Mouse (Mus musculus): ENCODE data around the gene Maob.
A peak's percentile ranks its signal among the peaks of the same experiment; 100 is the strongest.

Maob gene

DNA sequence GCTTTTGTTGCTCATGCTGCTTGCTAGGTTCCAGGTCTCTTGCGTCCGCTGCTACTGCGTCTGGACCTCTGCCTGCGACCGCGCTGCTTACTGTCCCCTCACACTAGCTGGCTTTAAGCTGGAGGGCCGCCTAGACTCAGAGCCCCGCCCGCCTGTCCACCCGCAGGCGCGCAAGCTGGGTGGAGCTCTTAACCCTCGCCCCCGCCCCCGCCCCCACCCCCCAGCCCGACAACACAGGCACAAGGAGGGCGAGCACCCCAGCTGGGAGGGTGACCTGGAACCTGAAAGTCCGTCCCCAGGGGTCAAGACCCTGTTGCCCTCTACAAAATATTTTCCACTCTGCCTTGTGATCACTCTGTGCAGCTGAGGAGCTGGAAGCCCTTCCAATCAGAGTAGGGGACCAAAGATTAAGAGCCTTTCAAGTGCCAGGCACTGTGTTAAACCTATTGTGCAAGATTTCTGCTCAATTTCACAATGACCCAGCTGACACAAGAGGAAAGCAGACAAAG lies at the start of gene Maob:
TSS of gene Maob (minus strand) at position 106 of the 509 bp plus-strand sequence.
- DNase-seq, result peak; percentile 1

DNA sequence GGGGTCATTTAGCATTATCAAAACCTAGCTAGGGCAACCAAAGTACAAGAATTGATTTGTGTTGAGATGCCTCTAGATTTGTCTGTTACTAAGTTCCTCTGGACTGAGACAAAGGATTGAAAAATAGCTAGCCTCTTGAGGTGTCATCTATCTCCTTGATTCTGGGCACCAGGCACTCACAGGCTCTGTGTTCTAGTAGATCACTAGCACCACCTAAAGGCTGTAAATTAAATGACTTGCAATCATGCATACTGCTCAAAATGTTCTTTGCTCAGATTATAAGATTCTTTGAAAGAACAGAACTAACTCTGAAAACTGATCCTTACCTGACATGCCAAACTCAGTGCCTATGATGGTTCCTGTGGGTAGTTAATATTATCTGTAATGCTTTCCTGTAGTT lies 43.1 kb upstream of the Maob start:
- DNase-seq, result no peak

DNA sequence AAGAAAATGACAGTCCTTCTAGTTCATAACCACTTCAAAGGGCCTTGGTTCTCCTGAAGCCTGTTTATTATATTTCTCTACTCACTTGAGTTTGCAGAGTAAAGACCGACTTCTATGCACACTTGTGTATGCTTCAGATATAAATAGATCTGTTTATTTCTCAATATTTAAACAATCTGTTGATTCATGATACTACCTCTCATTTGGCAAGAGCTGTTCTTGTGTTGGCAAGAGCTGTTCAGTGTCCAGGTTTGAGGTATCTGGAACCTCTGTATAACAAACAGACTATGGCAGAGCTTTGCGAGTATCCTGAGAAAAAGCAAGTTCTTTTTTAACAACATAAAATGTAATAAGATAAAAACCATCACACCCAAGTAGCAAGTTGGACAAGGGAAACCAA lies 28.9 kb upstream of the Maob start:
- no peak for DNase-seq

DNA sequence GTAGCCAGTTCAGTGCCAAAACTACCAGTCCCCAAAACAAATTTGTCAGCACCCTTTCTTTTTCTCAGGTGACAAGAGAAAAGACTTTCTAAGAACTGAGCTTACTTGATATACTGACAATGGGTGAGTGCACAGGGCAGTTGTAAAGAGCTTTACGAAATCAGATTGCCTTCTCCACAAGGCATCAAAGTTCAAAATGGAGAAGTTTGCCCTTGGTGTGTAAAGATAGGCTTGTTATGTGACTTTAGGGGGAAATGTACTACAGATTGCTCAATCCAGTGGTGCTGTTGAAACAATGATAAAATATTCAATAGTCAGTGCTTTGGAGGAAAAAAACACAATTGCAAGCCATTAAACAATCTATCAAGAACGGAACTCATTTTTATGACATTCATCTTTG lies 24.3 kb upstream of the Maob start:
- DNase-seq, result no peak

DNA sequence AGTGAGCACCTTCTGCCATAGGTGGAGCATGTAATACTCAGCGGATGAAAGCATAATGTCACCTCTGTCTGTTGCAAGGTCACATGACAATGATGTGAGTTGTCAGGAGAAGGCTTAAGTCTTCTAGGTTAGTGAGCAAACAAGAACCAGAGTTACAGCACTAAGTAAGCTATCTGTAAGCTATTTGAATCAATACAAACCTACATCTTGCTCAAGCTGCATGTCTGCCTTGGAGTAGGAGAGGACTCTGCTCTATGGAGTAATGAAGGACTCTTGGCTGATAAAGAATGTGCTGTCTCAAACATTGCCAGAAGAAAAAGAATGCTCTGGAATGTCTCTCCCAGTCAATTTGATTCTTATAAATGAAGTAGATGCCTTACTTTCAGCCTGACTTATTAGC lies 20.1 kb upstream of the Maob start:
- DNase-seq, result no peak

DNA sequence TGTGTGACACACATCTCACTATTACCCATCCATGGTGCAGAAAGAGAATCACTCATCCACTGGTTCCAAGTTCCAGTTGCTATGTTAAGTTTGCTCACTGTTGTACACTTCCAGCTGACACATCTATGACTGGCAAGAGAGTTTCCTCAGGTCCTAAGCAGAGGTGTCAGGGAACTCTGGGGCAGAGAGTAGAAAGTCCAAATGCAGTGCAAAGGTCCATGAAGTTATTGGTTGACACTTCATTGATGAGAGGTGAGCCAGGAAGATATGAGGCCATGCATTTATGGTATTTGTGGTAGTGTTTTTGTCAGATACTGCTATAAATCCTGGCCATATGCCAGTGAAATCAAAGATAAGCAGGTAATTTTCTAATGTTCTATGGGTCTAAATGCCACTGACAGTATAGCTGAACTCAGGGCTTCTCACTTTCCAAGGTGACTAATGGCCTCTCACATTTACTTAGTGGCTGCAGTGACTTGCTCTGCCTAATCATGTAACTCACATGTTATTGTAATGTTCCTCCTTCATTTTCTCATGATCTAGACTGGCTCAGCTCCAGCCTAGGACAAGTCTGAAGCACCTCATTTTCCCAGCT lies 19.4 kb upstream of the Maob start:
- DNase-seq, result no peak

DNA sequence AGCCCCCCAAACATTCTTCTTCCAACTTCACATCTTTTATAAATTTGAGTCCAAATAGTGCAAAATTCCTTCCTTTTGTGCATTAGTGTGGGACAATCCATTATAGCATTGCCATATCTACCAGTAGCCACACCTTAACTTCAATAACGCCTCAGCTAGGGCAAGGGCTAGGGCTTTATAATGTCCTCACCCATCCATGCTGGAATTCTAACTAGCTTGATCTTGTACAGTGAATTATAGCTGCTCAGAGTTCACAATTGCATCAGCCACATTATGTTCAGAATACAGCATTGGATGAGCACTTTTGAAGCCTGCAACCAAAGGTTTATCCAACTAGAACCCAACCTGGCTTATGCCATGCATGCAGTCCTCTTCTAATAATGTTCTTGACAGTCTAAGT lies 8.9 kb upstream of the Maob start:
- DNase-seq, result no peak

DNA sequence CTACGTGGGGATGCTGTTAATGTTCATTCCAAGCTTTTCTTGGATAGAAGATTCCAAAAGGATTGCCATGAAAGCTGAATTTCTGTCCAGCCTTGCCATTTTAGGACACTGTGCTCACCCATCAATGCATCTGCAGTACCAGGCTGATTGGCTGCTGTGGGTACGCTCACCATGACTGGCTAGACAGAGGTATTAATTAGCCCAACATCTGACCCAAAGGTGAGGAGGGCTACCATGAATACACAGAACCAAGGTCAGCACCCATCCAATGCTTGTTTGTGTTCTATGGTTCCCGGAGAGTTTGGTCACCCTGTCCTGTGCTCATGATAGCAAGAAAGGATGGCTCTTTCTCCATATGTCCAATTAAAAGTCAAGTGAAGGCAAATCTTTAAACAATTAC lies 1.2 kb downstream of the Maob start:
- DNase-seq, result no peak

DNA sequence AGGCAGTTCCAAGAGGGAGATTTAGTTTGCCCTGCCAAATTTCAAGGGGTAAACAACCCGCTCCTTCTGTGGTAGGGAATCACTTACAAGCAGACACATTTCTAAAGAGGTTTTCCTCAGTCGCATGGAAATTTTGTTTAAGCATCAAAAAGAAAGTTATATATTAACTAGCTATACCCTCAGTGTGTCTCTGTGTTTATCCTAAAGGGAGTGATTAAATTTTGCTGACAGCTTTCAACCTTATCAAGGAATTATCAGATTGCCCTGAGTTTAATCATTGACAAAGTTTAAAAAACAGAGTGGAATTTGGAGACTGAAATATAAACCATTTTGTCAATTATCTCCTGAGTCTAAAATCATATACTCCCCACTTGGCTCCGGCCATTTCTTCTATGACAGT lies 5.1 kb downstream of the Maob start:
- DNase-seq, result no peak

DNA sequence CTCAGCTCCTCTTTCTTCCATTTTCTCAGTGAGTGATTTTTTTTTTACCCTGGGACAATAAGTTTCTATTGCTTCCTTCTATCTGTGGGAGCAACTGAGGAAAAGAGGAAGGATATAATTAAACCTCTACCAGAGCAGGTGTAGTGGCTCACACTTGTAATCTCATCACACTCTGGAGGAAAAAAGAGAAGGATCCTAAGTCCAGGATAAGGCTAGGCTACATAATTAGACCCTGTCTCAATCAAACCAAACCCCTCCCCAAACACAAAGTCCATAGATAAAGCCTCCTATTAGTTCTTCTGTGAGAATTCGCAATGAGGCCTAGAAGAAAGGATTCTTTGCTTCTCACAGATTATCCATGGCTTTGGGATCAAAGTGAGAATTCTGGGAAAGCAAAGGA lies 49.7 kb downstream of the Maob start:
- DNase-seq, result no peak

DNA sequence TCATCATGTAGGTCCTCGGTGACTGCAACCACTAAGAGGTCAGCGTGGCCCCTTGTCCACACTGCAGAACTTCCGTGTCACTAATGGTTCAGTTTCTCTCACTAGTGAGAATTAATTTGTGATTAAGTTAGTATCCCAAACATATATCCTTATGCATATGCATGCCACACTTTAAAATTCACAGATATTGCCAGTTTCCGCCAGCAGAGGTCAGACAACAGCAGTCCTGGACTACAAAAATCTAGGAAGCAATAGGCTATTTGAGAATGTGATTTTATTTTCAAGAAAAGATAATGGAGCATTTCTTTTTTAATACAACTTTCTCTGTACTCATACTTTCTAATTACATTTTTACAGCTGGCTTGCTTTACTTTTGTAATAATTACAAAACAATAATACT lies 51.0 kb downstream of the Maob start:
- DNase-seq, result no peak

DNA sequence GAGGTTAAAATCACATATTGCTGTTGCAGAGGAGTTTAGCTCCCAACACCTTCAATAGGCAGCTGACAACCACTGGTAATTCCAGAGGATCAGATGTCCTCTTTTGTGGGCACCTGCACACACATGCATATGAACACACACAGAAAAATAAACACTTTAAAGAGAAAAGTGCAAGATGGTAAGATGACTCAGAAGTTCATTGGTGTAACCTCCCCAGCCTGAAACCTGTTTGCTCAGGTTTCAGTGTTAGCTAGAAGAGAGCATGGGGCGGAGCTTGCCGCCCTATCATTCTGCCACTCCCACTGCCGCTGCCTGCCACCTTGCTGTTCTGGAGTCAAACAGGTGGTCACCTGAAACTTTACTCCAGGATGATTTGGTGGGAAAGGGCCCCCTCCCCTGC lies 55.7 kb downstream of the Maob start:
- no peak for DNase-seq

DNA sequence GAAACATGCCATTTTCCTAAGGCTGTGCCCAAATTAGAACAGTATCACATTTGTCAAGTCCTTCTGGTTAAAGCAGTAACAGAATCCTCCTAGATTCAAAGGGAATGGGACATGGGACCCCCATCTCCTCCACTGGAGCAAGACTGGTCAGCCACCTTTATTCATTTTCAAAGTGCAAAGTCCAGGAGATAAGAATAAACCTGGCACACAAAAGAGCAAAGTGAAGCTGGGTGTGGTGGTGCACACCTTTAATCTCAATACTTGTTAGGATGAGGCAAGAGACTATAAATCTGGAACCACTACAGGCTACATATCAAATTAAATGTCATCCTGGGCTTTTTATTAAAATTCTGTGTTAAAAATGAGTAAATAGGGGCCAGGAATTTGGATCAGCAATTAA lies 62.4 kb downstream of the Maob start:
- DNase-seq, result no peak

DNA sequence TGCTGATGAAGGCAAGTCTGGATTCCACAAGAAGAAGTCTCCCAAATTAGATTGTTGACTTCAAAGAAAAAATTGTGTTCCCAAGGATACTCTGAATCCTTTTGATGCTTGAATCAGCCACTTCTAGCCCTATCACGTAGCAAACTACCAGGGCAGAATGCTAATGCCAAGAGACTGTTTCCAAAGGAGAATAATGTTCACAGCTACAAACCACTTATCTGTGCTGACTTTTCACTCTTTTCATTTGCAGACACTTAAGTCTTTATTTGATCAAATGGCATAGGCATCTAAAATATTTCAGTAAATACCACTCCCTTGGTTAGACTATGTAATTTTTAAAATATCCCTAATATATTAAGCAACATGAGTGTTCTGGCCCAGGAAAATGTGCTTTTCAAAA lies 68.2 kb downstream of the Maob start:
- no peak for DNase-seq

DNA sequence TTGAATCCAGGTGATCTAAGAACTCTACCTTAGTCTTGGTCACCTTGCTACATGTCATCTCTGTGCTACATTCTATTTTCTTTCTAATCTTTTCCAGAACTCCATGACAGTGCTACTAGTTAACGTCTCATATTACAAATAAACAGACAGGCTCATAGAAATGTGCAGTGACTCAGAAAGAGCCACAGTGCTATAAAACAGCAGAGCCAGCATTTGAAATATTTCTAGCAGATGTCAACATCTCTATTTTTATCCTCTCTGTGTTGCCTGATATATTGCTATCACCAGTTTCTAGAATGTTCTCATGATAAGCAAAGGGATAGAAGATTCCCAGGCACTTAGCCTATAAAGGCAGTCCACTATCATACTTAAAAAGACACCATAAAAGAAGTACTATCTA lies 103.1 kb downstream of the Maob start:
- DNase-seq, result no peak

DNA sequence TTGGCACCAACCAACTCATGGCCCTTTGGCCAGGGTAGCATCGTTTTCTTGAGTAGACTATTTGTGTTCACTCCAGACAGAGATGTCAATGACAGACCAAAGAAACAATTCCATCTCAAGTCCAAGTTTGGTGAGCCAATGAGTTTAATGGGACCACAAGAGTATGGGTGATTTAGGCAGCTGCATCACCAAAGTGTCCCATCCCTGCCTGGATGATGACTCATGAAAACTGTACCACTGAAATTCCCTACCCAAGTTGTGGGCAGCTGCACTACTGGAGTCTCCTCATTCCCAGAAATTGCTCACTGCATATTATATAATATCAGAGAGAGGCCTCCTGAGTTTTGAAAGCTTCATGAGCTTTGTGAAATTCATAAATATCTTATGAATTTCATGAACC lies 111.1 kb downstream of the Maob start:
- DNase-seq, result no peak

Data from layer of hippocampus, adult 9-11 months (tissue).